Mouse (Mus musculus) CH12.LX (cell line): ENCODE results near the gene Otop3. TPM values are rescaled to one million over a fixed set of nuclear protein-coding genes. Genes with fewer than 3 reads are reported as not detected.

Source experiments
- DNase-seq: peaks from one replicate; pipeline ENCODE4 v3.0.0-alpha.2; 2013; ENCODE audit errors: extremely low read depth
- H3K27ac ChIP-seq: 2 replicates; pipeline ENCODE4 v1.5.1; 2012; ENCODE audit warnings: low read depth, mild to moderate bottlenecking, control low read depth, moderate library complexity; ENCODE audit not compliant: insufficient read depth
- H3K27me3 ChIP-seq: replicated peaks from 2 replicates; pipeline ENCODE3; 2012; ENCODE audit warnings: inconsistent platforms
- H3K36me3 ChIP-seq, 2 experiments: replicated peaks in 1 of 2; 2 replicates each; pipeline versions ENCODE3 to v1.6.1; 2012; ENCODE audit warnings: inconsistent platforms in 1 of 2, low read length in 1 of 2, mild to moderate bottlenecking in 1 of 2, mixed read lengths in 1 of 2, moderate library complexity in 1 of 2; ENCODE audit not compliant: control insufficient read depth in 1 of 2, insufficient read depth in 1 of 2
- H3K4me1 ChIP-seq, 2 experiments: 2 replicates each; pipeline ENCODE4 v1.6.1; 2012; ENCODE audit warnings: inconsistent platforms in 1 of 2, moderate library complexity in 1 of 2; ENCODE audit not compliant: insufficient read depth in 2 of 2, control insufficient read depth in 1 of 2
- H3K4me2 ChIP-seq: 2 replicates; pipeline ENCODE4 v1.6.1; 2012; ENCODE audit warnings: low read depth, mild to moderate bottlenecking, control low read depth; ENCODE audit not compliant: poor library complexity, insufficient read depth, severe bottlenecking
- H3K4me3 ChIP-seq, 3 experiments: fragments of 150-350 bp in 1 of 3; sonication (generic) in 1 of 3; replicated peaks in 1 of 3; 2 replicates each; pipeline versions ENCODE3 to v1.5.1; 2011 to 2012; ENCODE audit warnings: low read depth in 2 of 3, low read length in 2 of 3, mild to moderate bottlenecking in 2 of 3, moderate library complexity in 2 of 3, control low read depth in 1 of 3, improper control_type of control experiment in 1 of 3, inconsistent platforms in 1 of 3, mixed read lengths in 1 of 3; ENCODE audit not compliant: poor library complexity in 1 of 3
- H3K79me2 ChIP-seq: replicated peaks from 2 replicates; pipeline ENCODE4 v1.6.1; 2012; ENCODE audit warnings: mild to moderate bottlenecking, moderate library complexity; ENCODE audit not compliant: control insufficient read depth, poor library complexity, insufficient read depth, severe bottlenecking; ENCODE audit errors: extremely low read depth
- H3K9ac ChIP-seq: 2 replicates; pipeline ENCODE4 v1.6.1; 2012; ENCODE audit warnings: low read depth, mild to moderate bottlenecking, control low read depth, moderate library complexity; ENCODE audit not compliant: insufficient read depth
- H3K9me3 ChIP-seq: replicated peaks from 2 replicates; pipeline ENCODE3; 2012; ENCODE audit warnings: low read length, inconsistent platforms, mixed read lengths
- CHD1 ChIP-seq: IDR thresholded peaks from 2 replicates; pipeline ENCODE4 v1.6.1; 2012; ENCODE audit warnings: low read depth, low read length, improper control_type of control experiment, inconsistent platforms
- CHD2 ChIP-seq: IDR thresholded peaks from 2 replicates; pipeline ENCODE4 v1.6.1; 2011; ENCODE audit warnings: low read length, improper control_type of control experiment
- HCFC1 ChIP-seq: IDR thresholded peaks from 2 replicates; pipeline ENCODE4 v1.6.1; 2012; ENCODE audit warnings: low read depth, mild to moderate bottlenecking, inconsistent platforms, low read length, improper control_type of control experiment
- IRF4 ChIP-seq: IDR thresholded peaks from 2 replicates; pipeline ENCODE4 v1.6.1; 2014; ENCODE audit warnings: low read depth, mild to moderate bottlenecking, inconsistent platforms, low read length, improper control_type of control experiment
- JUND ChIP-seq: conservative IDR thresholded peaks from 2 replicates; pipeline ENCODE4 v1.6.1; 2011; ENCODE audit warnings: low read depth, low read length, improper control_type of control experiment
- MAZ ChIP-seq: IDR thresholded peaks from 2 replicates; pipeline ENCODE4 v1.6.1; 2012; ENCODE audit warnings: low read depth, mild to moderate bottlenecking, inconsistent platforms, low read length, improper control_type of control experiment, moderate library complexity
- MYC ChIP-seq: IDR thresholded peaks from 2 replicates; pipeline ENCODE4 v1.6.1; 2011; ENCODE audit warnings: low read depth, mild to moderate bottlenecking, improper control_type of control experiment, low read length
- NRF1 ChIP-seq: IDR thresholded peaks from 2 replicates; pipeline ENCODE4 v1.6.1; 2014; ENCODE audit warnings: low read depth, mild to moderate bottlenecking, inconsistent platforms, low read length, improper control_type of control experiment, moderate library complexity
- PAX5 ChIP-seq: IDR thresholded peaks from 2 replicates; pipeline ENCODE4 v1.6.1; 2012; ENCODE audit warnings: low read length, inconsistent platforms, mixed read lengths
- RAD21 ChIP-seq: IDR thresholded peaks from 2 replicates; pipeline ENCODE4 v1.6.1; 2011; ENCODE audit warnings: low read depth, mild to moderate bottlenecking, low read length, improper control_type of control experiment, moderate library complexity
- ZMIZ1 ChIP-seq: IDR thresholded peaks from 2 replicates; pipeline ENCODE4 v1.6.1; 2012; ENCODE audit warnings: low read depth, mild to moderate bottlenecking, inconsistent platforms, low read length, improper control_type of control experiment
- dilution Hi-C: fragments of 300-500 bp; cut with MboI; formaldehyde crosslinking; loops from 2 replicates; pipeline ENCODE4 v1.14.3; 2020; ENCODE audit warnings: low sequenced_read_pairs; ENCODE audit not compliant: extremely low pct_unique_long_range_greater_than_20kb, extremely low pct_ligation_motif_present
- in situ Hi-C: fragments of 300-500 bp; cut with MboI; formaldehyde crosslinking; loops from 3 replicates; pipeline ENCODE4 v1.14.3; 2019; ENCODE audit warnings: low sequenced_read_pairs, low pct_ligation_motif_present, low pct_unique_long_range_greater_than_20kb, mixed read lengths
- polyA plus RNA-seq: library from polyadenylated mRNA; unstranded; fragments of >175 nt; gene quantifications from 2 replicates; pipeline ENCODE4 v1.2.1, GENCODE M21; 2012; ENCODE audit warnings: low read depth; ENCODE audit not compliant: insufficient read length
- total RNA-seq, 2 experiments: library from RNA; depleted of rRNA; stranded (reverse); fragments of 300-350 nt in 1 of 2; fragments of >200 nt in 1 of 2; gene quantifications; 2 replicates each; pipeline ENCODE4 v1.2.3; 2012 to 2014

Otop3 gene
- total and polyA plus RNA-seq, 3 experiments, result not detected

- TF ChIP-seq MYC, result no peak
Observed at GRCm38 (mm10) chr11:115391358-115391757, 56.8 kb downstream of the Otop3 start (continued).

DNA sequence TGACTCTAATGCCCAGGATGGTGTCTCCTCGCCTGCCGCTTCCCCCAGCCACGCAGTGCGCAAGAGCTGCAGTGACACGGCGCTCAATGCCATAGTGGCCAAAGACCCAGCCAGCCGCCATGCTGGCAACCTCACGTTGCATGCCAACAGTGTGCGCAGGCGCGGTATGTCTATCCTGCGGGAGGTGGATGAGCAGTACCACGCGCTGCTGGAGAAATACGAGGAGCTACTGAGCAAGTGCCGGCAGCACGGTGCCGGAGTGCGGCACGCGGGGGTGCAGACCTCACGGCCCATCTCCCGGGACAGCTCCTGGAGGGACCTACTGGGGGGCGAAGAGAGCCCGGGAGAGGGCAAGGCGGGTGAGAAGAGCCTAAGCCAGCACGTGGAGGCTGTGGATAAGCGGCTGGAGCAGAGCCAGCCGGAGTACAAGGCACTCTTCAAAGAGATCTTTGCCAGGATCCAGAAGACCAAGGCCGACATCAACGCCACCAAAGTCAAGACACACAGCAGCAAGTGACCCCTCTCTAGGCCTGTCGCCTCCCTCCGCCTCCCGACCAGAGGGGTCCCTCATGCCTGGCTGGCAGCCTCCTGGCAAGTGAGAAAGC, 59.3 kb downstream of the Otop3 start:
- peaks cover 3% of the 10 kb centered on the region for H3K9me3 ChIP-seq
- no peaks in the 10 kb centered on the region for H3K4me1 ChIP-seq
- no peak for DNase-seq
- H3K79me2 ChIP-seq, result no peaks in the 10 kb centered on the region
- H3K27me3 ChIP-seq, result peaks cover 88% of the 10 kb centered on the region
- no peak overlapping the region for H3K9ac ChIP-seq
- no peak overlapping the region for H3K27ac ChIP-seq
- H3K4me2 ChIP-seq, result no peak overlapping the region
- H3K36me3 ChIP-seq, result no peaks in the 10 kb centered on the region
- no peak for TF ChIP-seq RAD21
- TF ChIP-seq HCFC1, result no peak
- no peak for TF ChIP-seq NRF1
- TF ChIP-seq IRF4, result no peak
- TF ChIP-seq CHD1, result no peak
- TF ChIP-seq MAZ, result no peak
- no peak for TF ChIP-seq JUND
- no peak for TF ChIP-seq ZMIZ1
- no peak for TF ChIP-seq PAX5
- TF ChIP-seq CHD2, result no peak
- in situ Hi-C loops, result no loop called here
- H3K4me3 ChIP-seq, result no peak overlapping the region
- dilution Hi-C loops, result no loop called here

Other genes starting within 250 kb of the Otop3 start
Only the 20 nearest of the 22 such genes appear.
- gene Cd300lf, start 200.7 kb upstream of the Otop3 start, total RNA-seq (2012; rRNA removed), result 35.3 and 36.1 TPM in 2 replicates
- 13.5 and 15.5 TPM in 2 replicates for gene Cd300lf, start 200.7 kb upstream of the Otop3 start, total RNA-seq (2014; rRNA removed)
- 36.9 and 38.9 TPM in 2 replicates for gene Cd300lf, start 200.7 kb upstream of the Otop3 start, polyA plus RNA-seq
- 69.0 and 70.1 TPM in 2 replicates for gene Slc9a3r1, start 171.4 kb upstream of the Otop3 start, total RNA-seq (2012; rRNA removed)
- 43.5 and 51.9 TPM in 2 replicates for gene Slc9a3r1, start 171.4 kb upstream of the Otop3 start, total RNA-seq (2014; rRNA removed)
- 63.7 and 64.6 TPM in 2 replicates for gene Slc9a3r1, start 171.4 kb upstream of the Otop3 start, polyA plus RNA-seq
- gene Tmem104, start 147.2 kb upstream of the Otop3 start, total RNA-seq (2012; rRNA removed), result 15.7 and 16.1 TPM in 2 replicates
- gene Tmem104, start 147.2 kb upstream of the Otop3 start, total RNA-seq (2014; rRNA removed), result 1.6 and 3.5 TPM in 2 replicates
- 10.3 and 10.8 TPM in 2 replicates for gene Tmem104, start 147.2 kb upstream of the Otop3 start, polyA plus RNA-seq
- gene Nat9, start 146.9 kb upstream of the Otop3 start, total RNA-seq (2012; rRNA removed), result 51.7 and 74.0 TPM in 2 replicates
- 20.7 and 30.6 TPM in 2 replicates for gene Nat9, start 146.9 kb upstream of the Otop3 start, total RNA-seq (2014; rRNA removed)
- gene Nat9, start 146.9 kb upstream of the Otop3 start, polyA plus RNA-seq, result 24.1 and 34.0 TPM in 2 replicates
- gene Grin2c, start 67.5 kb upstream of the Otop3 start, total RNA-seq (2012; rRNA removed), result 0.04 TPM in 1 of 2 replicates, not detected in the other
- not detected in 2 replicates for gene Grin2c, start 67.5 kb upstream of the Otop3 start, total RNA-seq (2014; rRNA removed)
- not detected in 2 replicates for gene Grin2c, start 67.5 kb upstream of the Otop3 start, polyA plus RNA-seq
- 62.2 and 63.3 TPM in 2 replicates for gene Fdxr, start 57.7 kb upstream of the Otop3 start, total RNA-seq (2012; rRNA removed)
- 40.9 and 43.8 TPM in 2 replicates for gene Fdxr, start 57.7 kb upstream of the Otop3 start, total RNA-seq (2014; rRNA removed)
- 58.6 and 62.1 TPM in 2 replicates for gene Fdxr, start 57.7 kb upstream of the Otop3 start, polyA plus RNA-seq
- 6.9 and 8.5 TPM in 2 replicates for gene Fads6, start 37.1 kb upstream of the Otop3 start, total RNA-seq (2012; rRNA removed)
- gene Fads6, start 37.1 kb upstream of the Otop3 start, total RNA-seq (2014; rRNA removed), result 0.11 and 0.30 TPM in 2 replicates
- 0.56 and 0.63 TPM in 2 replicates for gene Fads6, start 37.1 kb upstream of the Otop3 start, polyA plus RNA-seq
- gene Otop2, start 27.6 kb upstream of the Otop3 start, total RNA-seq (2012; rRNA removed), result not detected in 2 replicates
- not detected in 2 replicates for gene Otop2, start 27.6 kb upstream of the Otop3 start, total RNA-seq (2014; rRNA removed)
- gene Otop2, start 27.6 kb upstream of the Otop3 start, polyA plus RNA-seq, result not detected in 2 replicates
- gene Ush1g, start 12.7 kb upstream of the Otop3 start, total RNA-seq (2012; rRNA removed), result 0.17 and 0.42 TPM in 2 replicates
- not detected in 2 replicates for gene Ush1g, start 12.7 kb upstream of the Otop3 start, total RNA-seq (2014; rRNA removed)
- gene Ush1g, start 12.7 kb upstream of the Otop3 start, polyA plus RNA-seq, result not detected in 2 replicates
- 3.2 and 3.6 TPM in 2 replicates for gene Hid1, start 33.0 kb downstream of the Otop3 start, total RNA-seq (2012; rRNA removed)
- gene Hid1, start 33.0 kb downstream of the Otop3 start, total RNA-seq (2014; rRNA removed), result 0.12 TPM in 1 of 2 replicates, not detected in the other
- gene Hid1, start 33.0 kb downstream of the Otop3 start, polyA plus RNA-seq, result 0.36 and 0.57 TPM in 2 replicates
- not detected in 2 replicates for gene Cdr2l, start 47.2 kb downstream of the Otop3 start, total RNA-seq (2012; rRNA removed)
- gene Cdr2l, start 47.2 kb downstream of the Otop3 start, total RNA-seq (2014; rRNA removed), result not detected in 2 replicates
- not detected in 2 replicates for gene Cdr2l, start 47.2 kb downstream of the Otop3 start, polyA plus RNA-seq
- 157 and 164 TPM in 2 replicates for gene Mrpl58, start 69.0 kb downstream of the Otop3 start, total RNA-seq (2012; rRNA removed)
- 110 and 113 TPM in 2 replicates for gene Mrpl58, start 69.0 kb downstream of the Otop3 start, total RNA-seq (2014; rRNA removed)
- 146 and 161 TPM in 2 replicates for gene Mrpl58, start 69.0 kb downstream of the Otop3 start, polyA plus RNA-seq
- gene Atp5h, start 85.2 kb downstream of the Otop3 start, total RNA-seq (2012; rRNA removed), result 500 and 564 TPM in 2 replicates
- gene Atp5h, start 85.2 kb downstream of the Otop3 start, total RNA-seq (2014; rRNA removed), result 671 and 759 TPM in 2 replicates
- 711 and 734 TPM in 2 replicates for gene Atp5h, start 85.2 kb downstream of the Otop3 start, polyA plus RNA-seq
- gene Kctd2, start 85.4 kb downstream of the Otop3 start, total RNA-seq (2012; rRNA removed), result 10.0 and 14.0 TPM in 2 replicates
- 6.8 and 8.5 TPM in 2 replicates for gene Kctd2, start 85.4 kb downstream of the Otop3 start, total RNA-seq (2014; rRNA removed)
- 13.3 and 13.7 TPM in 2 replicates for gene Kctd2, start 85.4 kb downstream of the Otop3 start, polyA plus RNA-seq
- not detected in 2 replicates for gene Trim80, start 105.8 kb downstream of the Otop3 start, total RNA-seq (2012; rRNA removed)
- not detected in 2 replicates for gene Trim80, start 105.8 kb downstream of the Otop3 start, total RNA-seq (2014; rRNA removed)
- gene Trim80, start 105.8 kb downstream of the Otop3 start, polyA plus RNA-seq, result not detected in 2 replicates
- gene Slc16a5, start 127.7 kb downstream of the Otop3 start, total RNA-seq (2012; rRNA removed), result 0.46 and 0.51 TPM in 2 replicates
- gene Slc16a5, start 127.7 kb downstream of the Otop3 start, total RNA-seq (2014; rRNA removed), result not detected in 2 replicates
- 0.68 and 0.71 TPM in 2 replicates for gene Slc16a5, start 127.7 kb downstream of the Otop3 start, polyA plus RNA-seq
- gene Armc7, start 140.9 kb downstream of the Otop3 start, total RNA-seq (2012; rRNA removed), result 8.7 and 8.9 TPM in 2 replicates
- gene Armc7, start 140.9 kb downstream of the Otop3 start, total RNA-seq (2014; rRNA removed), result 6.0 and 7.5 TPM in 2 replicates
- 12.5 TPM in 2 replicates for gene Armc7, start 140.9 kb downstream of the Otop3 start, polyA plus RNA-seq
- gene Nt5c, start 157.1 kb downstream of the Otop3 start, total RNA-seq (2012; rRNA removed), result 151 and 154 TPM in 2 replicates
- 59.8 and 65.3 TPM in 2 replicates for gene Nt5c, start 157.1 kb downstream of the Otop3 start, total RNA-seq (2014; rRNA removed)
- gene Nt5c, start 157.1 kb downstream of the Otop3 start, polyA plus RNA-seq, result 175 and 190 TPM in 2 replicates
- 294 and 358 TPM in 2 replicates for gene Jpt1, start 179.7 kb downstream of the Otop3 start, total RNA-seq (2012; rRNA removed)
- 439 and 448 TPM in 2 replicates for gene Jpt1, start 179.7 kb downstream of the Otop3 start, total RNA-seq (2014; rRNA removed)
- 432 and 479 TPM in 2 replicates for gene Jpt1, start 179.7 kb downstream of the Otop3 start, polyA plus RNA-seq
- gene Sumo2, start 201.5 kb downstream of the Otop3 start, total RNA-seq (2012; rRNA removed), result 480 and 623 TPM in 2 replicates
- gene Sumo2, start 201.5 kb downstream of the Otop3 start, total RNA-seq (2014; rRNA removed), result 1,752 and 1,801 TPM in 2 replicates
- 960 and 1,020 TPM in 2 replicates for gene Sumo2, start 201.5 kb downstream of the Otop3 start, polyA plus RNA-seq